Mouse (Mus musculus) kidney, embryonic 15.5 days (tissue): ENCODE data around the gene Hk1. TPM values are rescaled to one million over a fixed set of nuclear protein-coding genes. Genes with fewer than 3 reads are reported as not detected.
A peak's percentile ranks its signal among the peaks of the same experiment; 100 is the strongest.
"Not testable (repeated sequence)": the region's sequence is repeated elsewhere in the genome, so short reads cannot be mapped to it uniquely, and the experiment has no call there.

Experiments
- ATAC-seq: fragments of 200-750 bp; cut with Nextera tagmentation; replicated peaks from 2 replicates; pipeline ENCODE4 v1.8.0; 2017; ENCODE audit warnings: moderate TSS enrichment; ENCODE audit not compliant: low FRiP score
- H3K27ac ChIP-seq: fragments of 300-500 bp; sonication (generic); 2 replicates; pipeline ENCODE4 v1.5.1; 2015; ENCODE audit warnings: mild to moderate bottlenecking, inconsistent platforms
- H3K27me3 ChIP-seq: fragments of 300-500 bp; sonication (generic); 2 replicates; pipeline ENCODE4 v1.6.1; 2015; ENCODE audit warnings: inconsistent platforms
- H3K36me3 ChIP-seq: fragments of 300-500 bp; sonication (generic); 2 replicates; pipeline ENCODE4 v1.6.1; 2015; ENCODE audit warnings: inconsistent platforms
- H3K4me1 ChIP-seq: fragments of 300-500 bp; sonication (generic); 2 replicates; pipeline ENCODE4 v1.6.1; 2015; ENCODE audit warnings: inconsistent platforms
- H3K4me2 ChIP-seq: fragments of 300-500 bp; sonication (generic); 2 replicates; pipeline ENCODE4 v1.6.1; 2015; ENCODE audit warnings: moderate library complexity, mild to moderate bottlenecking, inconsistent platforms
- H3K4me3 ChIP-seq: fragments of 300-500 bp; sonication (generic); replicated peaks from 2 replicates; pipeline ENCODE4 v1.5.1; 2015; ENCODE audit warnings: mild to moderate bottlenecking, inconsistent platforms
- H3K9ac ChIP-seq: fragments of 300-500 bp; sonication (generic); 2 replicates; pipeline ENCODE4 v1.6.1; 2015; ENCODE audit warnings: mild to moderate bottlenecking, inconsistent platforms
- H3K9me3 ChIP-seq: fragments of 300-500 bp; sonication (generic); replicated peaks from 2 replicates; pipeline ENCODE4 v1.6.1; 2016; ENCODE audit warnings: inconsistent platforms
- WGBS: fragments of 180-500 bp; shearing (Covaris S2); methylation state at CpG from one replicate; pipeline ENCODE4 v1.1.7; 2015; ENCODE audit warnings: mixed read lengths; 5-methylcytosine and 5-hydroxymethylcytosine counted together
- polyA plus RNA-seq: library from polyadenylated mRNA; unstranded; fragments of >200 nt; fragmentation: Nextera tagmentation; extraction: Ambion mirVana; gene quantifications from 2 replicates; pipeline ENCODE4 v1.2.1, GENCODE M21; 2015

Gene Hk1
- polyA plus RNA-seq, 1 experiment from 2014 or later = 58.5 TPM

- 91% methylated on average over 10 of the region's 10 CpGs for WGBS
- H3K9ac ChIP-seq = no peak overlapping the region
- H3K27ac ChIP-seq = 0 out of 2 replicates have a peak overlapping the region, but pooled peaks have one; percentile 71
- H3K4me1 ChIP-seq = peaks cover 43% of the 10 kb centered on the region
- no peaks in the 10 kb centered on the region for H3K36me3 ChIP-seq
- ATAC-seq = no peak
- no peak overlapping the region for H3K4me3 ChIP-seq
- no peaks in the 10 kb centered on the region for H3K27me3 ChIP-seq
- no peaks in the 10 kb centered on the region for H3K9me3 ChIP-seq
- no peak overlapping the region for H3K4me2 ChIP-seq
These were observed 50.8 kb downstream of the Hk1 start for GRCm38 (mm10) chr10:62328886-62329412.

- no peaks in the 10 kb centered on the region for H3K27me3 ChIP-seq
These were observed 52.0 kb downstream of the Hk1 start for GRCm38 (mm10) chr10:62327572-62328317.

GRCm38 (mm10) chr10:62326818-62327571 lies 52.7 kb downstream of the Hk1 start:
- Histone ChIP-seq H3K4me3 (no peak overlapping the region), H3K4me2 (0 out of 2 replicates have a peak overlapping the region, but pooled peaks have one; percentile 5), H3K27me3 (no peaks in the 10 kb centered on the region), H3K9me3 (no peaks in the 10 kb centered on the region), H3K27ac (peak overlapping the region; percentile 32; the same call in 1 of the 2 replicates), H3K9ac (no peak overlapping the region), H3K36me3 (no peaks in the 10 kb centered on the region), H3K4me1 (peaks cover 32% of the 10 kb centered on the region)
- WGBS = 70% methylated on average over 8 of the region's 8 CpGs
- ATAC-seq = no peak

More at GRCm38 (mm10) chr10:62327572-62328317, 52.0 kb downstream of the Hk1 start:
- Histone ChIP-seq H3K36me3 (no peaks in the 10 kb centered on the region), H3K27ac (peak overlapping the region; percentile 32; the same call in 1 of the 2 replicates), H3K9ac (no peak overlapping the region), H3K4me1 (peaks cover 40% of the 10 kb centered on the region), H3K4me3 (no peak overlapping the region), H3K9me3 (no peaks in the 10 kb centered on the region), H3K4me2 (peak overlapping the region; percentile 5; the same call in 1 of the 2 replicates)
- WGBS = 52% methylated on average over 23 of the region's 23 CpGs
- ATAC-seq = peak; percentile 61

DNA sequence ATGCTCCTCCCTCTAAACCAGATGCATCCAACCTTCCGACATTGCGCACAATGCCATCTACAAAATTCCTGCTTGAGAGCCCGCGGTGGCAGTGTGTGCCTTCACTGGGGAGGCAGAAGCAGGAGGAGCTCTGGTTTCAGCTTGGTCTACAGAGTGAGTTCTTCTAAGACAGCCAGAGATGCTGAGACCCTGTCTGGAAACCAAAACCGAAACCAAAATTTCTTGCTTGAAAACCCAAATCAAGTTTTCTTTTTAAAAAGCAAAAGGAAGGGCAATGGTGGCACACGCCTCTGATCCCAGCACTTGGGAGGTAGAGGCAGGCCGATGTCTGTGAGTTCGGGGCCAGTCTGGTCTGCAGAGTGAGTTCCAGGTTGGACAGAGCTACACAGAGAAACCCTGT lies 53.7 kb downstream of the Hk1 start:
- Histone ChIP-seq H3K4me1 (peaks cover 26% of the 10 kb centered on the region), H3K36me3 (no peaks in the 10 kb centered on the region), H3K4me2 (no peak overlapping the region), H3K27me3 (no peaks in the 10 kb centered on the region), H3K9ac (no peak overlapping the region), H3K9me3 (no peaks in the 10 kb centered on the region), H3K27ac (no peak overlapping the region), H3K4me3 (no peak overlapping the region)
- 95% methylated on average over 8 of the region's 8 CpGs for WGBS
- no peak for ATAC-seq

DNA sequence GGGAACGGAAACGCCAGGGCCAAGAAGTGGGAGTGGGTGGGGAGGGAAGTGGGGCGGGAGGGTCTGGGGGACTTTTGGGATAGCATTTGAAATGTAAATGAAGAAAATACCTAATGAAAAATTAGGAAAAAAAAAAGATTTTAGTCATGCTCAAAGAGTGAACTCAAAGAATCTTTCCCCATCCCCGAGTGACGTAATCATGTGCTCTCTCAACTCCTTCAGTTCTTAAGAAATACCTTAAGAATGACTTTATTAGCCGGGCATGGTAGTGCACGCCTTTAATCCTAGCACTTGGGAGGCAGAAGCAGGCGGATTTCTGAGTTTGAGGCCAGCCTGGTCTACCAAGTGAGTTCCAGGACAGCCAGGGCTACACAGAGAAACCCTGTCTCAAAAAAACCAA lies 56.9 kb downstream of the Hk1 start:
- not testable (repeated sequence) for H3K4me2 ChIP-seq, H3K27me3 ChIP-seq, H3K4me3 ChIP-seq, H3K36me3 ChIP-seq, ATAC-seq, H3K9ac ChIP-seq, H3K9me3 ChIP-seq, H3K27ac ChIP-seq
- H3K4me1 ChIP-seq = peaks cover 12% of the 10 kb centered on the region; the same call in 1 of the 2 replicates
- WGBS = 90% methylated on average over 8 of the region's 8 CpGs

- H3K9ac ChIP-seq = no peak overlapping the region
- no peak overlapping the region for H3K4me3 ChIP-seq
- no peaks in the 10 kb centered on the region for H3K9me3 ChIP-seq
- H3K27ac ChIP-seq = no peak overlapping the region
- no peaks in the 10 kb centered on the region for H3K36me3 ChIP-seq
- no peak overlapping the region for H3K4me2 ChIP-seq
- H3K27me3 ChIP-seq = no peaks in the 10 kb centered on the region
- no peak for ATAC-seq
- 77% methylated on average over 9 of the region's 9 CpGs for WGBS
- H3K4me1 ChIP-seq = peaks cover 3% of the 10 kb centered on the region; the same call in 1 of the 2 replicates
These were observed 58.3 kb downstream of the Hk1 start for GRCm38 (mm10) chr10:62321457-62321856.

GRCm38 (mm10) chr10:62320402-62320978 lies 59.2 kb downstream of the Hk1 start:
- WGBS = 89% methylated on average over 9 of the region's 9 CpGs
- H3K27me3 ChIP-seq = no peaks in the 10 kb centered on the region

GRCm38 (mm10) chr10:62319154-62319553 lies 60.6 kb downstream of the Hk1 start:
- H3K9ac ChIP-seq = no peak overlapping the region
- no peak overlapping the region for H3K4me3 ChIP-seq
- 0 out of 2 replicates have a peak, but pooled peaks cover 3% of the 10 kb centered on the region for H3K36me3 ChIP-seq
- no peak overlapping the region for H3K27ac ChIP-seq
- no peak overlapping the region for H3K4me2 ChIP-seq
- no peaks in the 10 kb centered on the region for H3K9me3 ChIP-seq
- ATAC-seq = no peak
- H3K27me3 ChIP-seq = no peaks in the 10 kb centered on the region
- H3K4me1 ChIP-seq = peaks cover 11% of the 10 kb centered on the region
- 67% methylated on average over 7 of the region's 7 CpGs for WGBS

More at GRCm38 (mm10) chr10:62320402-62320978, 59.2 kb downstream of the Hk1 start:
- ATAC-seq = no peak
- Histone ChIP-seq H3K4me1 (peaks cover 4% of the 10 kb centered on the region; the same call in 1 of the 2 replicates), H3K4me3 (no peak overlapping the region), H3K36me3 (no peaks in the 10 kb centered on the region), H3K9ac (no peak overlapping the region), H3K4me2 (no peak overlapping the region), H3K9me3 (no peaks in the 10 kb centered on the region), H3K27ac (no peak overlapping the region)

DNA sequence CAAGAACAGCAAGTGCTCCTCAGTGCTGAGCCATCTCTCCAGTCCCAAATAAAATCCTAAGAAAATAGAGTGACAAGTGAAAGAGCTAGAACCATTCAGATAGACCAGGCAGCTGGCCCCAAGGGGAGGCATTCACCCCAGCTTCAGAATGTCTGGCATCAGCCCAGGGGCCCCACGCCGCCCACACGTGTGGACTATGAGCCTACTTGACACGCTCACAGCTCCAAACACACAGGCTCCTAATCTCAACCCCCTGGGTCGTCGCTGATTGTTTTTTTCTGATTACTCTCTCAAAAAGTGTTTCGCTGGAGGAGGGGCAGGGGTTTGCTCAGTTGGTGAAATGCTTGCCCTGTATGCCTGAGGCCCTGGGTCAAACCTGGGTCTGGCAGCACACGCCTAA lies 63.2 kb downstream of the Hk1 start:
- H3K36me3 ChIP-seq = 0 out of 2 replicates have a peak, but pooled peaks cover 3% of the 10 kb centered on the region
- H3K4me2 ChIP-seq = no peak overlapping the region
- H3K27me3 ChIP-seq = no peaks in the 10 kb centered on the region
- peaks cover 31% of the 10 kb centered on the region for H3K4me1 ChIP-seq
- no peak for ATAC-seq
- no peak overlapping the region for H3K4me3 ChIP-seq
- 66% methylated on average over 8 of the region's 8 CpGs for WGBS
- H3K9ac ChIP-seq = no peak overlapping the region
- H3K9me3 ChIP-seq = no peaks in the 10 kb centered on the region
- no peak overlapping the region for H3K27ac ChIP-seq

GRCm38 (mm10) chr10:62313885-62314424 lies 65.8 kb downstream of the Hk1 start:
- 36% methylated on average over 15 of the region's 15 CpGs for WGBS
- Histone ChIP-seq H3K36me3 (0 out of 2 replicates have a peak, but pooled peaks cover 3% of the 10 kb centered on the region), H3K4me1 (peaks cover 51% of the 10 kb centered on the region), H3K27me3 (no peaks in the 10 kb centered on the region), H3K4me2 (peak overlapping the region; percentile 28; the same call in 1 of the 2 replicates), H3K9me3 (no peaks in the 10 kb centered on the region), H3K4me3 (no peak overlapping the region), H3K9ac (peak overlapping the region; percentile 22; the same call in 1 of the 2 replicates), H3K27ac (peak overlapping the region; percentile 90)
- ATAC-seq = peak; percentile 34

- peaks cover 56% of the 10 kb centered on the region for H3K4me1 ChIP-seq
- H3K4me3 ChIP-seq = no peak overlapping the region
- no peaks in the 10 kb centered on the region for H3K27me3 ChIP-seq
- H3K36me3 ChIP-seq = peaks cover 6% of the 10 kb centered on the region; the same call in 1 of the 2 replicates
- WGBS = 63% methylated on average over 10 of the region's 10 CpGs
- no peak overlapping the region for H3K9ac ChIP-seq
- no peak overlapping the region for H3K4me2 ChIP-seq
- ATAC-seq = no peak
- peak overlapping the region; percentile 90; the same call in 1 of the 2 replicates for H3K27ac ChIP-seq
- H3K9me3 ChIP-seq = no peaks in the 10 kb centered on the region
These were observed 66.6 kb downstream of the Hk1 start for GRCm38 (mm10) chr10:62313140-62313539.
